In genomic region chr12:69680635-69681565, GRCm38 (mm10) we compare ENCODE assay signal across 8 mouse cellular contexts. TPM values are rescaled to one million over a fixed set of nuclear protein-coding genes. Genes with fewer than 3 reads are reported as not detected.
A peak's percentile ranks its signal among the peaks of the same experiment; 100 is the strongest.
DNase-seq lines count a peak whose midpoint lies in the region; ATAC-seq and TF ChIP-seq lines count a peak whose summit lies in the region.

No protein-coding gene starts in this region.

- under 1% methylated on average over 55 of the region's 56 CpGs for WGBS in hindbrain, embryonic 13.5 days

- H3K9me3 ChIP-seq in hindbrain, embryonic 13.5 days, result no peaks in the 10 kb centered on the region

- no peak for DNase-seq in Patski (ENCODE audit: low read depth, low spot score)
- DNase-seq in cerebellum, adult 9-11 months, result peak; percentile 52
- peak; percentile 19 to 36 for DNase-seq in left cerebral cortex, adult 2 months (ENCODE audit: extremely low spot score in 1 of 2, low spot score in 2 of 2)
- peak; percentile 39 to 48 for DNase-seq in right cerebral cortex, adult 2 months (ENCODE audit: low spot score in 2 of 2)
- DNase-seq in yolk sac, embryonic 10.5 days (ENCODE audit: low spot score), result peak; percentile 61

- CTCF ChIA-PET in Patski (lab: Charles Lee), result no interaction called here

- peak overlapping the region; percentile 97 for H3K27ac ChIP-seq in hindbrain, embryonic 13.5 days
- H3K27ac ChIP-seq in left cerebral cortex, adult 2 months, result peak overlapping the region; percentile 89

- in situ Hi-C loops in Patski (cut with MboI; ENCODE audit: low pct_unique_long_range_greater_than_20kb), result no loop called here

- peak overlapping the region; percentile 61 for H3K4me2 ChIP-seq in hindbrain, embryonic 13.5 days

- peak overlapping the region; percentile 79 for H3K4me3 ChIP-seq in hindbrain, embryonic 13.5 days
- H3K4me3 ChIP-seq in left cerebral cortex, adult 2 months, result peak overlapping the region; percentile 92

- POLR2A ChIA-PET in Patski (lab: Charles Lee), result no interaction called here

- H3K9ac ChIP-seq in hindbrain, embryonic 13.5 days, result peak overlapping the region; percentile 89

- H3K36me3 ChIP-seq in hindbrain, embryonic 13.5 days, result no peaks in the 10 kb centered on the region

- peaks cover 15% of the 10 kb centered on the region for H3K4me1 ChIP-seq in hindbrain, embryonic 13.5 days (replicated peaks)

- intact Hi-C loops in left cerebral cortex, adult 2 months (cut with DNase I), result loop anchor here (5.0 kb wide), 1 partner anchor 99 kb away; the partner anchor contains the start of gene Vcpkmt

- H3K27me3 ChIP-seq in Patski, result no peaks in the 10 kb centered on the region
- no peaks in the 10 kb centered on the region for H3K27me3 ChIP-seq in hindbrain, embryonic 13.5 days

- ATAC-seq in Patski, result peak; percentile 28
- ATAC-seq in frontal cortex, adult (ENCODE audit: low TSS enrichment), result peak; percentile 15
- peak; percentile 49 for ATAC-seq in hindbrain, embryonic 13.5 days (ENCODE audit: low FRiP score)
- peak; percentile 67 for ATAC-seq in megakaryocyte, adult 5-6 weeks (ENCODE audit: poor library complexity, severe bottlenecking)

- TF ChIP-seq CTCF in Patski (IDR thresholded peaks at IDR 0.05), result no peak
- TF ChIP-seq CTCF in left cerebral cortex, adult 2 months (IDR thresholded peaks at IDR 0.05), result no peak

RNA-seq across cellular contexts. Expression of gene Sos2, which starts 0.8 kb away (rescaled TPM):
- polyA plus RNA-seq in Patski (2021), result 30.6 TPM
- 12.6 and 13.0 TPM in 2 replicates for polyA plus RNA-seq in hindbrain, embryonic 13.5 days (2015; fragmentation: Nextera tagmentation; extraction: Ambion mirVana)
- 10 to 100 TPM; 36.7 to 37.7 TPM for total RNA-seq in left cerebral cortex, adult 2 months (2021)
- 58.6 and 64.1 TPM in 2 replicates for total RNA-seq in megakaryocyte, adult 5-6 weeks (2015)
- 29.9 and 57.6 TPM in 2 replicates for total RNA-seq in megakaryocyte, adult 5-6 weeks (2017)

RNA-seq across cellular contexts. Expression of gene L2hgdh, which starts 43.8 kb away (rescaled TPM):
- 10.6 TPM for polyA plus RNA-seq in Patski (2021)
- polyA plus RNA-seq in hindbrain, embryonic 13.5 days (2015; fragmentation: Nextera tagmentation; extraction: Ambion mirVana), result 11.5 and 11.6 TPM in 2 replicates
- total RNA-seq in left cerebral cortex, adult 2 months (2021), result 10 to 100 TPM; 17.3 to 19.9 TPM
- 1.6 and 2.4 TPM in 2 replicates for total RNA-seq in megakaryocyte, adult 5-6 weeks (2015)
- total RNA-seq in megakaryocyte, adult 5-6 weeks (2017), result 1.4 and 4.3 TPM in 2 replicates

RNA-seq across cellular contexts. Expression of gene Atp5s, which starts 43.9 kb away (rescaled TPM):
- 19.8 TPM for polyA plus RNA-seq in Patski (2021)
- polyA plus RNA-seq in hindbrain, embryonic 13.5 days (2015; fragmentation: Nextera tagmentation; extraction: Ambion mirVana), result 26.1 and 30.0 TPM in 2 replicates
- 10 to 100 TPM; 32.9 to 40.3 TPM for total RNA-seq in left cerebral cortex, adult 2 months (2021)
- 10.3 and 12.6 TPM in 2 replicates for total RNA-seq in megakaryocyte, adult 5-6 weeks (2015)
- total RNA-seq in megakaryocyte, adult 5-6 weeks (2017), result 4.2 and 5.2 TPM in 2 replicates

Comparison
In these comparisons a context has a peak if more than half of its experiments do, and no peak if none do; other contexts are left out.
1. ATAC-seq: peak in every context shown above with its lines; median percentile 67 in megakaryocyte, adult 5-6 weeks; 49 in hindbrain, embryonic 13.5 days; 28 in Patski; 15 in frontal cortex, adult.